Mouse (Mus musculus): Measurements from ENCODE around the gene St3gal3. TPM values are rescaled to one million over a fixed set of nuclear protein-coding genes. Genes with fewer than 3 reads are reported as not detected.

The St3gal3 gene
- polyA plus RNA-seq, 1 experiment: 19.3 TPM

DNA sequence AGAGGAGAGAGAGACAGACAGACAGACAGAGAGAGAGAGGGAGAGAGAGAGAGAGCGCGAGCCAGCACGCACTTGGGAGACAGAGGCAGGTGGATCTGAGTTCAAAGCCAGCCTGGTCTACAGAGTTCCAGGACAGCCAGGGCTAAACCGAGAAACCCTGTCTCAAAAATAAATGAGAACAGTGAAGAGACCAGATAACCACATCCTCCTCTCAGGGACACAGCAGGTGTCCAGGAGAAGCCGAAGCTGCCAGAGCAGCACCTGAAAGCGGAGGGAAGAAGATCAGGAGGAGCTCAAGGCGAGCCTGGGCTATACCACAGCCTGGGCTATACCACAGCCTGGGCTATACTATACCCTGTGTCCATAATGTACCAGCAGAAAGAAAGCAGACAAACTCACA is 16.1 kb upstream of the St3gal3 start:
- Histone ChIP-seq H3K27ac (ENCODE audit: control insufficient read depth, insufficient read depth, low read length) (no peak overlapping the region), H3K4me1 (replicated peaks; ENCODE audit: control insufficient read depth, insufficient read depth, low read length) (no peaks in the 10 kb centered on the region), H3K36me3 (ENCODE audit: control insufficient read depth, insufficient read depth, low read length) (peaks cover 59% of the 10 kb centered on the region), H3K4me3 (ENCODE audit: control insufficient read depth, insufficient read depth, low read length) (no peak overlapping the region), H3K27me3 (ENCODE audit: control insufficient read depth, insufficient read depth, low read length) (no peaks in the 10 kb centered on the region)
- no peak for DNase-seq
- TF ChIP-seq POLR2A (IDR thresholded peaks at IDR 0.05; ENCODE audit: control insufficient read depth, extremely low read depth, insufficient read depth, low read length, poor library complexity): no peak
- TF ChIP-seq CTCF (IDR thresholded peaks at IDR 0.05; ENCODE audit: borderline replicate concordance, control insufficient read depth, extremely low read depth, insufficient read depth, low read length, poor library complexity): no peak
- WGBS: 84% methylated on average over 7 of the region's 7 CpGs

DNA sequence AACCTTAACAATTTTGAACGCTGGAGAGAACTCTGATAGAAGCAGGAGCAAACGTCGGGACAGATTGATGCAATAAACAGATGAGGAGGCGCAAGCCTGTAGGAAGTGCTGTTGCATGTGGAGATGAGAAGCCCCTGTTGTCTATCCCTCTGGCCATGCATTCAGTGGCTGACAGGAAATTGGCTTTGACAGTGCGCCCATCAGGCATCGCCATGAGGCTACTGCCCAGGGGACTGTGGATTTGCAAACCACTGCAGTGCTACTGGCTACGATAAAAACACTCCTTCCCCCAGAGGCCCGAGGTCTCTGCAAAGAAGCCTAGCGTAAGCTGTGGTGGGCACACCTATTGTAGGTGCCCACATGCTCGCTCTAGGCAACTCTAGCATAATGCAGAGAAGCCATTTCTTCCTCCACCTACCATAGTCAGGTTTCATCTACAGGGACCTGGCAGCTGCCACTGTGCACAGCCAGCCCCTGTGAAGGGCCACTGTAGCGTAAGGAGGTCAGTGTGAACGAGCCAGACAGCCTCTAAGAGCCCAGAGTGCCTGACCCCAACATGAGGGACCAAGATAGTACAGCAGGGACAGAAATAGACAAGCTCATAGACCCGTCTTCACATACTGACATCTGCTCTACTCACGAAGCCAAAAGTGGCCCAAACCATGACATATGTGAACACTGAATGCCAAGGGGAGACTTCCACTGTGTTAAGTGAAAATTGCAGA is 15.4 kb upstream of the St3gal3 start:
- TF ChIP-seq CTCF (IDR thresholded peaks at IDR 0.05; ENCODE audit: borderline replicate concordance, control insufficient read depth, extremely low read depth, insufficient read depth, low read length, poor library complexity): no peak
- no peak for TF ChIP-seq POLR2A (IDR thresholded peaks at IDR 0.05; ENCODE audit: control insufficient read depth, extremely low read depth, insufficient read depth, low read length, poor library complexity)
- 95% methylated on average over 14 of the region's 14 CpGs for WGBS
- Histone ChIP-seq H3K27ac (ENCODE audit: control insufficient read depth, insufficient read depth, low read length) (no peak overlapping the region), H3K36me3 (ENCODE audit: control insufficient read depth, insufficient read depth, low read length) (peaks cover 61% of the 10 kb centered on the region), H3K27me3 (ENCODE audit: control insufficient read depth, insufficient read depth, low read length) (no peaks in the 10 kb centered on the region), H3K4me3 (ENCODE audit: control insufficient read depth, insufficient read depth, low read length) (no peak overlapping the region), H3K4me1 (replicated peaks; ENCODE audit: control insufficient read depth, insufficient read depth, low read length) (no peaks in the 10 kb centered on the region)
- no peak for DNase-seq

DNA sequence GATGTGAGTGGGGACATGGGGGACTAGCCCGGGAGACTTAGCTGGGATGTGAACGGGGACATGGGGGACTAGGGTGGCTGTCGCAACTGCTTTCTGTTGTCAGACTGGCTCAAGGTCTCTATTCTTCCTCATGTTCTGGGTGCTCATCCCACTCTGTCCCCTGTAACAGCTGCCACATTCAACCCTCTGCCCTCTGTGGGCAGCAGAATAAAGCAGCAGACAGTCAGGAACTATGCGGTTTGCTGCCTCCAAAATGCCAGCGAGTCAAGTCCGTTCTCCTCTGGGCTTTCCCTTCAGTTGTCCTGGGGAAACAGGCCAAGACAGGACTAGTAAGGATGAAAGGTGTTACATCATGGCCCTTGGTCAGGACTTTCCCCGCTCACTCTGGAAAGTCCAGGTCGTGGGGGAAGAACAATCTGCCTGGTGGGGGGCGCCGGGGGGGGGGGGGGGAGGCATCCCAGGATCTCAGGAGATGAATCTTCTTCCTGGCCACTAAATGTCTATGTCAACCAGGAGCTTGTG is 14.4 kb upstream of the St3gal3 start:
- Histone ChIP-seq H3K27ac (ENCODE audit: control insufficient read depth, insufficient read depth, low read length) (no peak overlapping the region), H3K36me3 (ENCODE audit: control insufficient read depth, insufficient read depth, low read length) (peaks cover 65% of the 10 kb centered on the region), H3K27me3 (ENCODE audit: control insufficient read depth, insufficient read depth, low read length) (no peaks in the 10 kb centered on the region), H3K4me3 (ENCODE audit: control insufficient read depth, insufficient read depth, low read length) (no peak overlapping the region), H3K4me1 (replicated peaks; ENCODE audit: control insufficient read depth, insufficient read depth, low read length) (no peaks in the 10 kb centered on the region)
- TF ChIP-seq CTCF (IDR thresholded peaks at IDR 0.05; ENCODE audit: borderline replicate concordance, control insufficient read depth, extremely low read depth, insufficient read depth, low read length, poor library complexity) (no peak), POLR2A (IDR thresholded peaks at IDR 0.05; ENCODE audit: control insufficient read depth, extremely low read depth, insufficient read depth, low read length, poor library complexity) (no peak)
- 94% methylated on average over 10 of the region's 10 CpGs for WGBS
- DNase-seq: no peak

GRCm38 (mm10) chr4:118148317-118148687 is 13.6 kb upstream of the St3gal3 start:
- no peaks in the 10 kb centered on the region for H3K4me1 ChIP-seq (replicated peaks; ENCODE audit: control insufficient read depth, insufficient read depth, low read length)
- DNase-seq: no peak
- 95% methylated on average over 10 of the region's 10 CpGs for WGBS
- no peaks in the 10 kb centered on the region for H3K27me3 ChIP-seq (ENCODE audit: control insufficient read depth, insufficient read depth, low read length)
- no peak overlapping the region for H3K4me3 ChIP-seq (ENCODE audit: control insufficient read depth, insufficient read depth, low read length)
- no peak overlapping the region for H3K27ac ChIP-seq (ENCODE audit: control insufficient read depth, insufficient read depth, low read length)
- peaks cover 67% of the 10 kb centered on the region for H3K36me3 ChIP-seq (ENCODE audit: control insufficient read depth, insufficient read depth, low read length)
- TF ChIP-seq CTCF (IDR thresholded peaks at IDR 0.05; ENCODE audit: borderline replicate concordance, control insufficient read depth, extremely low read depth, insufficient read depth, low read length, poor library complexity) (no peak), POLR2A (IDR thresholded peaks at IDR 0.05; ENCODE audit: control insufficient read depth, extremely low read depth, insufficient read depth, low read length, poor library complexity) (no peak)

GRCm38 (mm10) chr4:118147547-118148316 is 13.0 kb upstream of the St3gal3 start:
- no peak for DNase-seq
- no peaks in the 10 kb centered on the region for H3K4me1 ChIP-seq (replicated peaks; ENCODE audit: control insufficient read depth, insufficient read depth, low read length)
- 98% methylated on average over 19 of the region's 19 CpGs for WGBS
- TF ChIP-seq CTCF (IDR thresholded peaks at IDR 0.05; ENCODE audit: borderline replicate concordance, control insufficient read depth, extremely low read depth, insufficient read depth, low read length, poor library complexity) (no peak), POLR2A (IDR thresholded peaks at IDR 0.05; ENCODE audit: control insufficient read depth, extremely low read depth, insufficient read depth, low read length, poor library complexity) (no peak)
- H3K36me3 ChIP-seq (ENCODE audit: control insufficient read depth, insufficient read depth, low read length): peaks cover 67% of the 10 kb centered on the region
- no peaks in the 10 kb centered on the region for H3K27me3 ChIP-seq (ENCODE audit: control insufficient read depth, insufficient read depth, low read length)
- H3K4me3 ChIP-seq (ENCODE audit: control insufficient read depth, insufficient read depth, low read length): no peak overlapping the region
- no peak overlapping the region for H3K27ac ChIP-seq (ENCODE audit: control insufficient read depth, insufficient read depth, low read length)

DNA sequence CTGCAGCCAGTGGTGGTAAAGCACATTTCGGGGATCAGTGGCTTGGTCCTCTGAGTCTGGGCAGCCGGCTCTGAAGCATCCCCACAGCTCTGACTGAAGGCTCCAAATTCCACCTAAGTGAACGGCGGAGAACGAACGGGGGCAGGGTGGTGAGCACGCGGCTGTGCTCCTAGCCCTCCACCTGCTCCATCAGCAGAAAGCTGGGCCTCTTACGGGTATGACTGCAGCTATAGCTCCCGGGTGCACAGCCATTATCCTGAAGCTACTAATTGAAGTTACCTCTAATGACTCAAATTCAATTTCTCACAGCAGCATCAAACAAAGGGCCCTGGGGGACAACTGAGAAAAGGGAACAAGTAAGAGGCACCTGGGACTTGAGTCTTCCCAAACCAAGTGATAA is 12.4 kb upstream of the St3gal3 start:
- Histone ChIP-seq H3K27ac (ENCODE audit: control insufficient read depth, insufficient read depth, low read length) (no peak overlapping the region), H3K27me3 (ENCODE audit: control insufficient read depth, insufficient read depth, low read length) (no peaks in the 10 kb centered on the region), H3K36me3 (ENCODE audit: control insufficient read depth, insufficient read depth, low read length) (peaks cover 71% of the 10 kb centered on the region), H3K4me1 (replicated peaks; ENCODE audit: control insufficient read depth, insufficient read depth, low read length) (no peaks in the 10 kb centered on the region), H3K4me3 (ENCODE audit: control insufficient read depth, insufficient read depth, low read length) (no peak overlapping the region)
- TF ChIP-seq POLR2A (IDR thresholded peaks at IDR 0.05; ENCODE audit: control insufficient read depth, extremely low read depth, insufficient read depth, low read length, poor library complexity) (no peak), CTCF (IDR thresholded peaks at IDR 0.05; ENCODE audit: borderline replicate concordance, control insufficient read depth, extremely low read depth, insufficient read depth, low read length, poor library complexity) (no peak)
- 95% methylated on average over 10 of the region's 10 CpGs for WGBS
- DNase-seq: no peak
